Mouse (Mus musculus) lung, embryonic 14.5 days (tissue): ENCODE results near the gene Mark4. TPM values are rescaled to one million over a fixed set of nuclear protein-coding genes. Genes with fewer than 3 reads are reported as not detected.

Experiments
- ATAC-seq: fragments of 200-750 bp; cut with Nextera tagmentation; 2 replicates; pipeline ENCODE4 v1.8.0; 2017; ENCODE audit warnings: mild to moderate bottlenecking, moderate TSS enrichment, moderate library complexity; ENCODE audit not compliant: insufficient read depth
- DNase-seq: peaks from one replicate; pipeline ENCODE4 v3.0.0-alpha.2; 2015
- H3K27ac ChIP-seq: fragments of 300-500 bp; sonication (generic); 2 replicates; pipeline ENCODE4 v1.5.1; 2014; ENCODE audit warnings: low read depth, mild to moderate bottlenecking, moderate library complexity
- H3K27me3 ChIP-seq: fragments of 300-500 bp; sonication (generic); 2 replicates; pipeline ENCODE4 v1.6.1; 2014; ENCODE audit warnings: low read length, control low read depth; ENCODE audit not compliant: insufficient read depth
- H3K36me3 ChIP-seq: fragments of 300-500 bp; sonication (generic); 2 replicates; pipeline ENCODE4 v1.6.1; 2014; ENCODE audit warnings: control low read depth; ENCODE audit not compliant: insufficient read depth
- H3K4me1 ChIP-seq: fragments of 300-500 bp; sonication (generic); 2 replicates; pipeline ENCODE4 v1.6.1; 2014; ENCODE audit warnings: antibody characterized with exemption, control low read depth; ENCODE audit not compliant: insufficient read depth
- H3K4me2 ChIP-seq: fragments of 300-500 bp; sonication (generic); 2 replicates; pipeline ENCODE4 v1.6.1; 2014; ENCODE audit warnings: mild to moderate bottlenecking
- H3K4me3 ChIP-seq: fragments of 300-500 bp; sonication (generic); 2 replicates; pipeline ENCODE4 v1.5.1; 2014; ENCODE audit warnings: low read depth, low read length
- H3K9ac ChIP-seq: fragments of 300-500 bp; sonication (generic); 2 replicates; pipeline ENCODE4 v1.6.1; 2014
- H3K9me3 ChIP-seq: fragments of 300-500 bp; sonication (generic); 2 replicates; pipeline ENCODE4 v1.6.1; 2016; ENCODE audit warnings: low read depth, low read length, control low read depth
- CTCF ChIP-seq: IDR thresholded peaks from 2 replicates; pipeline ENCODE4 v1.5.1; 2016; ENCODE audit warnings: antibody characterized with exemption, low read depth
- WGBS: fragments of 180-500 bp; shearing (Covaris S2); extraction: QIAGEN DNeasy Blood & Tissue Kit; methylation state at CpG from one replicate; pipeline ENCODE4 v1.1.7; 2014; 5-methylcytosine and 5-hydroxymethylcytosine counted together
- polyA plus RNA-seq: library from polyadenylated mRNA; unstranded; fragments of >200 nt; fragmentation: Nextera tagmentation; extraction: Ambion mirVana; gene quantifications from 2 replicates; pipeline ENCODE4 v1.2.1, GENCODE M21; 2014

The Mark4 gene
- polyA plus RNA-seq, 1 experiment from 2014 or later: 11.1 TPM

- 64% methylated on average over 12 of the region's 12 CpGs for WGBS
- Histone ChIP-seq H3K36me3 (no peaks in the 10 kb centered on the region), H3K9ac (no peak overlapping the region), H3K27ac (no peak overlapping the region), H3K27me3 (no peaks in the 10 kb centered on the region), H3K9me3 (no peaks in the 10 kb centered on the region), H3K4me2 (no peak overlapping the region), H3K4me1 (no peaks in the 10 kb centered on the region; the same call in 1 of the 2 replicates), H3K4me3 (no peak overlapping the region)
- TF ChIP-seq CTCF: no peak
- DNase-seq (no peak), ATAC-seq (no peak)
Measured at GRCm38 (mm10) chr7:19500420-19501363, 42.1 kb upstream of the Mark4 start.

GRCm38 (mm10) chr7:19498326-19498725 lies 39.7 kb upstream of the Mark4 start:
- no peak for TF ChIP-seq CTCF
- Histone ChIP-seq H3K4me3 (no peak overlapping the region), H3K36me3 (no peaks in the 10 kb centered on the region), H3K27me3 (no peaks in the 10 kb centered on the region), H3K9me3 (no peaks in the 10 kb centered on the region), H3K4me2 (no peak overlapping the region), H3K9ac (no peak overlapping the region), H3K27ac (no peak overlapping the region), H3K4me1 (no peaks in the 10 kb centered on the region; the same call in 1 of the 2 replicates)
- WGBS: 29% methylated on average over 4 of the region's 4 CpGs
- no peak for DNase-seq
- no peak for ATAC-seq

- no peak for TF ChIP-seq CTCF
- Histone ChIP-seq H3K4me2 (no peak overlapping the region), H3K9me3 (no peaks in the 10 kb centered on the region), H3K36me3 (no peaks in the 10 kb centered on the region), H3K4me1 (no peaks in the 10 kb centered on the region; the same call in 1 of the 2 replicates), H3K27ac (no peak overlapping the region), H3K9ac (no peak overlapping the region), H3K27me3 (peaks cover 9% of the 10 kb centered on the region; the same call in 1 of the 2 replicates), H3K4me3 (no peak overlapping the region)
- no peak for ATAC-seq
- DNase-seq: no peak
- 59% methylated on average over 5 of the region's 5 CpGs for WGBS
Measured at GRCm38 (mm10) chr7:19496214-19496555, 37.6 kb upstream of the Mark4 start.

- no peak for ATAC-seq
- H3K27me3 ChIP-seq: peaks cover 14% of the 10 kb centered on the region
- no peak overlapping the region for H3K4me2 ChIP-seq
- no peaks in the 10 kb centered on the region for H3K9me3 ChIP-seq
- H3K4me1 ChIP-seq: no peaks in the 10 kb centered on the region; the same call in 1 of the 2 replicates
- 39% methylated on average over 20 of the region's 20 CpGs for WGBS
- H3K27ac ChIP-seq: no peak overlapping the region
- TF ChIP-seq CTCF: no peak
- no peaks in the 10 kb centered on the region for H3K36me3 ChIP-seq
- H3K4me3 ChIP-seq: no peak overlapping the region
- no peak overlapping the region for H3K9ac ChIP-seq
- DNase-seq: peak; percentile 41
Measured at GRCm38 (mm10) chr7:19495521-19496213, 37.0 kb upstream of the Mark4 start.

DNA sequence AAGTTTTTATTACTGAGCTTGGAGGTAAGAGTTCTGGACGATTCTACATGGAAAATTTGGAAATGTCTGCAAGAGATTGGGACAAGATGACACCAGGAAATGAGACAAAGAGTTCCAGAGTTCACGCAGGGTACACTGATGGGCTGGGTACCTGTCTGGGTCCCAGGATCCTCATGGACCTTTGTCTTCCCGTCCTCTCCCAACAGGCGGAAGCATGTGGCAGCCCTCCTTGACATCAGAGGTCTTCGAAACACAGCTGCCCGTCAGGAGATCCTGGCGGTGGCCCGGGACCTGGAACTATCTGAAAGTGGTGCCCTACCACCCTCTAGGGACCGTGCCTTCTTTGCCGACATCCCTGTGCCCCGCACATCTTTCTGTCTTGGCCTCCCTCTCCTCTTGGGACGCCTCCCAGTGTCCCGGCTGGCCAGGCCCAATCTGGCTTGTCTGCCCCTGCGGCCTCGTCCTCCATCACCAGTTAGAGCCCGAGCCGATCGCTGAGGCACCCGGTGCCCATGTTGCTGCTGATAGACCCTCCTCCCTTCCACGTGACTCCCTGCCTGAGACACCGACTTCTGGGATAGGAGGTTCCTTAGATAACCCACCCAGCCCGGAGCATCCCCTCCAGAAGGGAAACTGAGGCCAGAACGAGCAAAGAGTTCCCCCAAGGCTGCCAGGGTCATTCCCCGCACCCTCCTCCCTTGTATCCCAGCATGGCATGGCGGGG lies 36.3 kb upstream of the Mark4 start:
- Histone ChIP-seq H3K4me3 (no peak overlapping the region), H3K27ac (no peak overlapping the region), H3K27me3 (peaks cover 20% of the 10 kb centered on the region)

GRCm38 (mm10) chr7:19491731-19492130 lies 33.1 kb upstream of the Mark4 start:
- DNase-seq: peak; percentile 76
- H3K27me3 ChIP-seq: peaks cover 35% of the 10 kb centered on the region
- H3K4me1 ChIP-seq: no peaks in the 10 kb centered on the region
- H3K4me3 ChIP-seq: peak overlapping the region; percentile 7; the same call in 1 of the 2 replicates
- no peak overlapping the region for H3K9ac ChIP-seq
- H3K27ac ChIP-seq: 0 out of 2 replicates have a peak overlapping the region, but pooled peaks have one; percentile 24
- no peaks in the 10 kb centered on the region for H3K9me3 ChIP-seq
- ATAC-seq: peak; percentile 66; the same call in 1 of the 2 replicates
- H3K36me3 ChIP-seq: no peaks in the 10 kb centered on the region
- under 1% methylated on average over 26 of the region's 26 CpGs for WGBS
- peak overlapping the region; percentile 49 for H3K4me2 ChIP-seq
- TF ChIP-seq CTCF: peak; percentile 40; the same call in 1 of the 2 replicates

More for the DNA sequence above, 36.3 kb upstream of the Mark4 start:
- DNase-seq: no peak
- Histone ChIP-seq H3K4me1 (no peaks in the 10 kb centered on the region; the same call in 1 of the 2 replicates), H3K9ac (no peak overlapping the region), H3K9me3 (no peaks in the 10 kb centered on the region), H3K36me3 (no peaks in the 10 kb centered on the region), H3K4me2 (no peak overlapping the region)
- ATAC-seq: no peak
- no peak for TF ChIP-seq CTCF
- 81% methylated on average over 25 of the region's 25 CpGs for WGBS
